Mouse (Mus musculus): ENCODE measurements around the gene B9d1.

GRCm38 (mm10) chr11:61547710-61548109 is 42.8 kb downstream of the B9d1 start:
- TF ChIP-seq CTCF (IDR thresholded peaks at IDR 0.05; ENCODE audit: extremely low read depth, insufficient read depth, insufficient read length, insufficient replicate concordance) (no peak), POLR2A (IDR thresholded peaks at IDR 0.05; ENCODE audit: low read depth, low read length) (no peak)

Measured in spleen, adult 2 months (tissue).